Mouse (Mus musculus): ENCODE data around the gene Snx29. TPM values are rescaled to one million over a fixed set of nuclear protein-coding genes. Genes with fewer than 3 reads are reported as not detected.
A peak's percentile ranks its signal among the peaks of the same experiment; 100 is the strongest.

Snx29 gene
- total and polyA plus RNA-seq, 2 experiments: 2.0 to 10.3 TPM

DNA sequence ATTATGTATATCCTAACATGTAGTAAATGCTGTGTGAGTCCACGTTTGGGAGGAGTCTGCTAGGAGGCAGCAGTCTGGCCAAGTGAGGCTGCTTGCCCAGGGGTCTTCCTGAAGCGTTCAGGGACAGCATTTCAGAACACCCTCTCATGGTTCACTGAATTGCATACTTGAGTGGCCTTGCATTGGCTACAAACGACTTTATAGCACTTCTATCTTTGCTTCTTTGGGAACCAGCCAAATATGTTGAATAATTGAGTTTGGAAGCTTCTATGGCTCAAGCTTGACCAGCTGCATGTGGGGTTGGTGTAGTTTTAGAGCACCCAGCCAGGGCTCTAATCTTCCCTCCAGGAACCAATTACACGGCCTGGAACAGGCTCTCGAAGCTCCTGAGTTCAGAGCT lies 307.8 kb downstream of the Snx29 start:
- Histone ChIP-seq H3K4me3 (ENCODE audit: insufficient read depth, low read depth, low read length) (no peak overlapping the region), H3K27ac (replicated peaks; ENCODE audit: insufficient read depth, low read depth, low read length) (no peak overlapping the region), H3K36me3 (ENCODE audit: control insufficient read depth, insufficient read depth, low read length) (peaks cover 15% of the 10 kb centered on the region; the same call in 1 of the 2 replicates), H3K4me1 (ENCODE audit: control insufficient read depth, insufficient read depth, low read length) (no peaks in the 10 kb centered on the region), H3K27me3 (ENCODE audit: control insufficient read depth, insufficient read depth, low read length) (no peaks in the 10 kb centered on the region), H3K9ac (ENCODE audit: low read depth, low read length) (no peak overlapping the region), H3K79me2 (ENCODE audit: control insufficient read depth, insufficient read depth, low read length) (no peaks in the 10 kb centered on the region)
- no peak for DNase-seq (ENCODE audit: extremely low read depth, low read depth, low spot score)
- TF ChIP-seq POLR2A (IDR thresholded peaks at IDR 0.05; ENCODE audit: extremely low read depth, insufficient read depth, low read length) (no peak), CTCF (IDR thresholded peaks at IDR 0.05; ENCODE audit: low read depth, low read length) (no peak)
- 77% methylated on average over 5 of the region's 5 CpGs for WGBS

DNA sequence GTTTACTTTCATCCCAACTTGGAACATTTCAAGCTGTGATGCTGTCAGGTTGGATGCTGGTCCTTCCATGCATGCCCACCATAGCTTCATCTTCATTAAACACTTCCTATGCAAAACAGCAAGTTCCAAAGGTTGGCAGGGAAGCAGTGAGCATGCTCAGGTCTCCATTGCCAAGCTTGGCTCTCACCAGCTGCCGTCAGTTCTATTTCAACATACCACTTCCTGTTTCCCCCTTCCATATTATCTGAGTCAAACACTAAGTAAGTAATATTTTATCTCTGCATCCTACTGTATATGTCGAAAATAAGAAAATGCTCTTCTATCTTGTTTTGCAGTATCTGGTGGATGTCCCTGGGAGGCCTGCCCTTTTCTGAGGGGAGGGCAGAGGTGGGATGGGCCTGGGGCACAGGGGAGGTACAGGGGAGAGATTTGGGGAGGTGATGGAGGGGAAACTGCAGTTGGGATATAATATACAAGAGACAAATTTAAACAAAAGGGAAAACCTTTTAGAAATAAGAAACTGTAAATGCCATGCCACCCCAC lies 309.6 kb downstream of the Snx29 start:
- no peak overlapping the region for H3K27ac ChIP-seq (replicated peaks; ENCODE audit: insufficient read depth, low read depth, low read length)
- DNase-seq (ENCODE audit: extremely low read depth, low read depth, low spot score): no peak
- WGBS: 81% methylated on average over 2 of the region's 2 CpGs
- peaks cover 15% of the 10 kb centered on the region; the same call in 1 of the 2 replicates for H3K36me3 ChIP-seq (ENCODE audit: control insufficient read depth, insufficient read depth, low read length)
- no peak for TF ChIP-seq CTCF (IDR thresholded peaks at IDR 0.05; ENCODE audit: low read depth, low read length)
- no peak for TF ChIP-seq POLR2A (IDR thresholded peaks at IDR 0.05; ENCODE audit: extremely low read depth, insufficient read depth, low read length)
- no peaks in the 10 kb centered on the region for H3K27me3 ChIP-seq (ENCODE audit: control insufficient read depth, insufficient read depth, low read length)
- no peaks in the 10 kb centered on the region for H3K79me2 ChIP-seq (ENCODE audit: control insufficient read depth, insufficient read depth, low read length)
- no peak overlapping the region for H3K4me3 ChIP-seq (ENCODE audit: insufficient read depth, low read depth, low read length)
- H3K9ac ChIP-seq (ENCODE audit: low read depth, low read length): no peak overlapping the region
- H3K4me1 ChIP-seq (ENCODE audit: control insufficient read depth, insufficient read depth, low read length): no peaks in the 10 kb centered on the region

- no peak overlapping the region for H3K27ac ChIP-seq (replicated peaks; ENCODE audit: insufficient read depth, low read depth, low read length)
- H3K4me1 ChIP-seq (ENCODE audit: control insufficient read depth, insufficient read depth, low read length): no peaks in the 10 kb centered on the region
- H3K9ac ChIP-seq (ENCODE audit: low read depth, low read length): no peak overlapping the region
- no peak overlapping the region for H3K4me3 ChIP-seq (ENCODE audit: insufficient read depth, low read depth, low read length)
- H3K27me3 ChIP-seq (ENCODE audit: control insufficient read depth, insufficient read depth, low read length): no peaks in the 10 kb centered on the region
- no peaks in the 10 kb centered on the region for H3K79me2 ChIP-seq (ENCODE audit: control insufficient read depth, insufficient read depth, low read length)
- H3K36me3 ChIP-seq (ENCODE audit: control insufficient read depth, insufficient read depth, low read length): peaks cover 13% of the 10 kb centered on the region; the same call in 1 of the 2 replicates
- no peak for TF ChIP-seq CTCF (IDR thresholded peaks at IDR 0.05; ENCODE audit: low read depth, low read length)
- peak; percentile 34 for DNase-seq (ENCODE audit: extremely low read depth, low read depth, low spot score)
- 78% methylated on average over 7 of the region's 7 CpGs for WGBS
Measured at GRCm38 (mm10) chr16:11636196-11636733, 313.6 kb downstream of the Snx29 start.

DNA sequence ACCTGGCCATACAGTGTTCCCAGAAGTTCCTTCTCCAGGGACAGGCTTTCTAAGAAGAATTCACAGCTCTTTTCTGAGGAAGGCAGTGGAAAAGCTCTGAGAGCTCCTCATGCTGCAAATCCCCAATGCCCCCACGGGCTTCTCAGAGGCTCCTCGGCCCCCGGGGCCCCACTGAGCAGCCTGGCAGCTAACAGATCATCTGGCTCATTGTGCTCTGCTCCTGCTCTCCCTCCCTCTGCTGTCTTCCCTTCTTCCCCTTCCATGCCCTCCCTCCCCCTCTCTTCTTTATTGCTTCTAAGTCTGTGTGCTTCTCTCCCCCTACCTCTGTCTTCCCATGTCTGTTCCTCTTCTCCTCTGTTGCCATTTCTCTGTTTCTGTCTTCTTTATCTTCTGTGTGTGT lies 314.2 kb downstream of the Snx29 start:
- no peak overlapping the region for H3K9ac ChIP-seq (ENCODE audit: low read depth, low read length)
- WGBS: 30% methylated on average over 3 of the region's 3 CpGs
- H3K27ac ChIP-seq (replicated peaks; ENCODE audit: insufficient read depth, low read depth, low read length): no peak overlapping the region

DNA sequence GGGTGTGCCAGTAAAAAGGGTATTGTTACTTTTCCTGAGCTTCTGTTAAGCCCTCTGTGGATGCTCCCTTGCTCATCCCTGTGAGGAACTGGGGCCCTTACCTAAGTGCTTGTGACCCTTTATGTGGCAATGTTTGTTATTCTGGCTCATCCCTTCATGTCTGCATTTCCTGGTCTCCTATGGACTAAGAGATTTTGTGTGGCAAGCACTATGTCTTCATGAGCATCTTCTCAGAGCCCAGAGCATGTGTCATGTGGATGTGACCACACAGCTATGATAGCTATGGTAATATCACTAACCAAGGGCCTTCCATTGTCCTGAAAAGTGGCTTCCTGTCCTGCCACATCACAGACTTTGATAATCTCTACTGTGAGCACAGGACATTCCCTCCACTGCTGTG lies 315.1 kb downstream of the Snx29 start:
- TF ChIP-seq POLR2A (IDR thresholded peaks at IDR 0.05; ENCODE audit: extremely low read depth, insufficient read depth, low read length): no peak
- no peak for TF ChIP-seq CTCF (IDR thresholded peaks at IDR 0.05; ENCODE audit: low read depth, low read length)
- Histone ChIP-seq H3K9ac (ENCODE audit: low read depth, low read length) (no peak overlapping the region), H3K4me1 (ENCODE audit: control insufficient read depth, insufficient read depth, low read length) (no peaks in the 10 kb centered on the region), H3K79me2 (ENCODE audit: control insufficient read depth, insufficient read depth, low read length) (no peaks in the 10 kb centered on the region), H3K27ac (replicated peaks; ENCODE audit: insufficient read depth, low read depth, low read length) (no peak overlapping the region), H3K36me3 (ENCODE audit: control insufficient read depth, insufficient read depth, low read length) (peaks cover 5% of the 10 kb centered on the region; the same call in 1 of the 2 replicates), H3K4me3 (ENCODE audit: insufficient read depth, low read depth, low read length) (no peak overlapping the region), H3K27me3 (ENCODE audit: control insufficient read depth, insufficient read depth, low read length) (no peaks in the 10 kb centered on the region)
- no peak for DNase-seq (ENCODE audit: extremely low read depth, low read depth, low spot score)

More for the DNA sequence above, 314.2 kb downstream of the Snx29 start:
- peaks cover 9% of the 10 kb centered on the region; the same call in 1 of the 2 replicates for H3K36me3 ChIP-seq (ENCODE audit: control insufficient read depth, insufficient read depth, low read length)
- H3K4me3 ChIP-seq (ENCODE audit: insufficient read depth, low read depth, low read length): no peak overlapping the region
- no peaks in the 10 kb centered on the region for H3K27me3 ChIP-seq (ENCODE audit: control insufficient read depth, insufficient read depth, low read length)
- no peaks in the 10 kb centered on the region for H3K79me2 ChIP-seq (ENCODE audit: control insufficient read depth, insufficient read depth, low read length)
- no peak for DNase-seq (ENCODE audit: extremely low read depth, low read depth, low spot score)
- H3K4me1 ChIP-seq (ENCODE audit: control insufficient read depth, insufficient read depth, low read length): no peaks in the 10 kb centered on the region
- TF ChIP-seq CTCF (IDR thresholded peaks at IDR 0.05; ENCODE audit: low read depth, low read length) (no peak), POLR2A (IDR thresholded peaks at IDR 0.05; ENCODE audit: extremely low read depth, insufficient read depth, low read length) (no peak)

GRCm38 (mm10) chr16:11638739-11639138 lies 316.0 kb downstream of the Snx29 start:
- Histone ChIP-seq H3K27me3 (ENCODE audit: control insufficient read depth, insufficient read depth, low read length) (no peaks in the 10 kb centered on the region), H3K9ac (ENCODE audit: low read depth, low read length) (no peak overlapping the region), H3K27ac (replicated peaks; ENCODE audit: insufficient read depth, low read depth, low read length) (no peak overlapping the region), H3K36me3 (ENCODE audit: control insufficient read depth, insufficient read depth, low read length) (no peaks in the 10 kb centered on the region), H3K4me1 (ENCODE audit: control insufficient read depth, insufficient read depth, low read length) (no peaks in the 10 kb centered on the region), H3K4me3 (ENCODE audit: insufficient read depth, low read depth, low read length) (no peak overlapping the region), H3K79me2 (ENCODE audit: control insufficient read depth, insufficient read depth, low read length) (no peaks in the 10 kb centered on the region)
- no peak for TF ChIP-seq CTCF (IDR thresholded peaks at IDR 0.05; ENCODE audit: low read depth, low read length)
- TF ChIP-seq POLR2A (IDR thresholded peaks at IDR 0.05; ENCODE audit: extremely low read depth, insufficient read depth, low read length): no peak
- DNase-seq (ENCODE audit: extremely low read depth, low read depth, low spot score): peak; percentile 32
- 89% methylated on average over 1 of the region's 1 CpGs for WGBS
